Mouse (Mus musculus) left cerebral cortex, adult 8-10 months (tissue): ENCODE measurements at regions not wholly inside any gene's neighbourhood (a gene's known extent, or its start where the extent isn't known, plus 50 kb on each side); places are given as distances from the start of the nearest gene placed in this dataset.

Experiments used
- DNase-seq, 2 experiments: peaks; one replicate each; pipeline ENCODE4 v3.0.0; 2022; ENCODE audit warnings: low spot score in 2 of 2

DNA sequence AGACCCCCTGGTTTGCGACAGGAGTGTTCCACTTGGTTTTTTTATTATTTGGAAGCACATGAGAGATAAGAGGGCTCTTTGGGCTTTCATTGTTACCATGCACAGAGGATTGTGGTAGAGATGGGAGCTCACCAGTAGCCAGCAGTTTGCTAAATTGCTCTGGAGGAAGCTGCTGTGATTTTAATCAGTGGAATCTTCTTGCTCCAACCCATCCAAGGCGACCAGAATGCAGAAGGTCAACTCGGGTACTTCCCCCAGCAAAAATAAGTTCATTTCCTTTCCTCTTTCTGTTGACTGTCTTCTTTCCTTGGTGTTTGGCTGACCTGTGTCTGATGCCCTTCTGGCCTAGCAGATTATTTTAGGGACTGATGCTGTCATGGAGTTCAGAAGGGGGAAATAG is 184.9 kb downstream of the Foxo1 start:
- DNase-seq, result no peak

DNA sequence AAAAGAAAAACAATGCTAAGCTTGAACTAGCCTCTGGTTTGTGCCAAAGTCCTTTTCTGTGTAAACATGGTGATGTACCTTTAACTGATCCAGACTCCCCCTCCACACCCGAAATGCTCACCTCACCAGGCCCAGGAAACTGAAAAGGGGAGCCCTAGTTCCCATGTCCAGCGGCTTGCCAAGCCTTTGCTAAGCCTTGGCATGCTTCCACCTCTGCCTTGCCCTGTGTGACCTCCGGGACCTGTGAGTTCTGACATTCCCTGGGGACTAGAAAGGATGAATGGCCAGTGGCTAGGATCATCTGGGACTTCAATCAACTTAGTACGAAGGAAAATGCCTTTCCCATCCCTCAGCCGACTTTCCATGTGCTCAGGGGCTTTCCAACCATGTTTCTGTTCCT is 184.2 kb downstream of the Foxo1 start:
- DNase-seq, result no peak

DNA sequence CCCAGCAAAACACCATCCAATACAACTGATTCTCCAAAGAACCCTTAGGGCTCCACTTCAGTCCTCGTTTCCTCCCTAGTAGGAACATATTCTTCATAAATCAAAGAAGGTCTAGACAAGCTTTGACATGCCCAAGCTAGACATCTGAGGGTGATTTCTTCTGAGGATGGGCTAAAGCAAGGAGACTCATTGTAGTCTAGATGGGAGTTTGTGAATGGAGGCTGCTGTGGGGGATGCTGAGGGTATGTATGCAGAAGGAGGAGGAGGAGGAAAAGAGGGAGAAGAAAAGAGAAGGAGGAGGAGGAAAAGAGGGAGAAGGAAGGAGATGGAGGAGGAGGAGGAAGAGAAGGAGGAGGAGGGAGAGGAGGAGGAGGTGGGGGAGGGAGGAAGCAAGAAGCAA is 178.9 kb downstream of the Foxo1 start:
- no peak for DNase-seq

DNA sequence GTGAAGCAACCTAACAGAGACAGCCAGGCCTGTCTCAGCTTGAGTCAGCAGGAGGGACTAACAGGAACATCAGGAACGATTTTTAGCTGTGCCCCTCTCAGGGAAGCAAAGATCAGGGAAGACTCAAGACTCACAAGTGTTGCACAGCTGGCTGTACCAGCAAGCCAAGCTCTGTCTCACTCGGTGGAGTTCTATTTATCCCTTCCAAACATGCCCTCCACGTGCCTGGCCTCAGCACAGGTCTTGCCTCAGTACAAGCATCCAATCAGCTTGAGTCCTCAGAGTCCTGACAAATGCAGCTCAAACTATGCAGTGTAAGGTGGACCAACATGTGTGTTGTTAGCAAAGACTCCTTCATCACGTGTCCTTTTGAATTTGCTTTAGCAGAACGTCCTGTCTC is 178.4 kb downstream of the Foxo1 start:
- no peak for DNase-seq

DNA sequence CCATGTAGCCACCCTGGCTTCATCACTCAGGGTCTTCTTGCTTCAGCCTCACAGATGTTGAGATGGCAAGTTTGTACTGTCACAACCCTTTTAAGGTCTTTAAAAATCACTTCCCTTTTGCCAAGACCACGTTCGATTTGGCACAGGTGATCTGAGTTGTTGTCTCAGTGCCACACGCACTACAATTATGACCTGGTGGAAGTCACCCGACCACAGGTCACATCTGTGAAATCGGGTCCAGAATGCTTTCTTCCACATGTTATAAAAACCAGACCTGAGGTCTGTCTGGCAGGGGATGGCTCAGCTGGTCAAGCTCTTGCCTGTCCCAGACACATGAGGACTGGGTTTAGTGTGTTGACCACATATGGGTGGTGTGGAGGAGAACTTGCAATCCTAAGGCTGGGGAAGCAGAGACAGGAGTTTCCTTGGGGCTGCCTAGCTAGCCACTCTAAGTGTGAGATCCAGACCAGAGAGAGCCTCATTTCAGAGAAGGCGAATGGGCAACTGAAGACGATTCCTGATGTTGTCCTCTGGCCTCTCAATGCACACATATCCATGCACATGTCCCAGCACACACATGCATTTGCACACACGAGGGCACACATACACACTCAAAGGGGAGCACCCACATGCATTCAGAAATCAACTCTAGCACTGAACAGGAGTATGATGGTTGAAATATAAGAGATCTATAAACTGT is 176.4 kb downstream of the Foxo1 start:
- DNase-seq, result no peak

DNA sequence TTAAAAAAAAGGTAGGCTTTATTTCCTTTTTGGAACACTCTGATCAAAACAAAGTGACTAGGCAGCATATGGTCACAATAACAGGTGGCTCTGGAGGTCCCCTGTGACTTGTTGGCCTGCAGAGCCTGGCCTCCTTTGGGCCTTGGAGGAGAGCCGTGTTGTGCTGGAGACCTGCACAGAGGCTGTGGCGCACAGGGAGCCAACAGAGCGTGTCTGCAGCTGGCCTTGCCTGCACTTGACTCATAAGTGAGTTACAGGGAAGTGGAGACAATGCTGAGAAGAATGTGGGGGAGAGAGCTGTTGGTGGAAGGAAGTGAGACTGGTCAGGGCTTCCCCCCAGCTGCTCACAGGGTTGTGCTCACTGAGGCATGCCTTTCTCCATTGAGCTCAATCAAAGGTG is 175.7 kb downstream of the Foxo1 start:
- no peak for DNase-seq

DNA sequence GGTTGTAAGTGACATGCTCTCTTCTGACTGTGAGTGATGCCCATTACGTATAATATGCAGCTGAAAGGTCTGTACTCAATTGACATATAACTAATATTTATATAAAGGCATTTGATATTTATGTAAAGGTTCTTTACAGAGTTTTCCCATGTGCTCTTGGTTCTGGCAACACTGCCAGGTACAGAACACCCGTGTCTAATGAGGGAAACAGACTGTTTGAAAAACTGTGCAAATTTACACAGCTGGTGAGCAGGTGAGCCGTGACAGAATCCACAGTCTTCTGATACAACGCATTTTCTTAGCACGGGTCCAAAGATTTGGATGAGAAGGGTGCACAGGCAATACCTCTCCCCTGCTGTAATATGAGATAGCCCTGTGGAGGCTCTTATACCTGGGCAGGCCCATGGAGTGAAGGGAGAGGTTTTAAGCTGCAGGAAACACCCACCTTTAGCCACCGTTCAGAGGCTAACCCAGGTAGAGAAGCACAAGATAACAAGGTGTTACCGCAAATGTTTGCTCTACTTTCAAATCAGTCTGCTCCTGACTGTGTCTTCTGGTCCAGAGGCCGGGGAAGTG is 161.0 kb downstream of the Foxo1 start:
- no peak for DNase-seq

DNA sequence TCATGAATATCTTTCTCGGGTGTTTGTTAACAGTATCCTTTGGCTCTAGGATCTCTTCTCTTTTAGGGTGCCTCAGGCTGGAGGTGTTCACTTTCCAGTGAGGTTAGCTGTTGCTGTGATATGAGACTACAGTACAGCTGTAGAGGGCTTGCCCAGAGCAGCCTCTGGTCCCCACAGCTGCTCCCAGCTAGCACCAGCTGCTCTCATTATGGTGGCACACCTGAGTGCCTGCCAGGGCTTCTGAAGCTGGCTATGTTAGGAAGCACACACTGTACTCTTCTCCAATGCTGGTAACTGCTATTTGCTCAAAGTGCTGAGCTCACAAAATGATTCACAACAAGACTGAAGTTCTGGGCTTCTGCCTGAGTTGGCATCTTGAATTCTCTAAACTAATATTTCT is 154.7 kb downstream of the Foxo1 start:
- DNase-seq, result no peak

DNA sequence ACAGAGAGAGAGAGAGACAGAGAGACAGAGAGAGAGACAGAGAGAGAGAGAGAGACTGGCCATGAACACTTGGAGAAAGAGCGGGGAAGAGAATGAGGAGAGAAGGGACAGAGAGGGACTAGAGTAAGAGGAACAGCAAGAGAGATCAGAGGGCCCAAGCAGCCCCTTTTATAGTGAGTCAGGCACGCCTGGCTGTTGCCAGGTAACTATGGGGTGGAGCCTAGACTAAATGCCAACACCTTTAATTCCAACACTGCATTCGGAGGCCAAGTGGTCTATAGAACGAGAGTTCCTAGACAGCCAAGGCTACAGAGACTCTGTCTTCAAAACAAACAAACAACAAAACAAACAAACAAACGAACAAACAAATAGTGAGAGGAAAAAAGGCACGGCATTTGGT is 148.1 kb downstream of the Foxo1 start:
- DNase-seq, result no peak

DNA sequence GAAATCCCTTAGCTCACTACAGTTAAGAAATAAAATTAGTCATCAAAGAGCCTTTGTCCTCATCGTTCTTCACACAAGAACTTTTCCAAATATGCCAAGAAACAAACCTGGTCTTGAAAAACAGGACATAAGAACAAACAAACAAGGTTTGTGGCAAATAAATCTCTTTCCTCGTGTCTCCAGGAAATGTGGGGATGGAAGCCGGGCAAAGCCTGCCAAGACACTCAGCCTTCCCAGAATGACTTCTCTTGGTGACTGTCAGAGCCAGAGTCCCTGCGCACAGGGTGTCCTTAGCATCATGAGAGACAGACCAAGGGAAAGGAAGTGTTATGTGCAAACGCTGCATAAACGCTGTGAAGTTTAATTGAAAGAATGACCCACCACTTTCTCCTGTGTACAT is 147.2 kb downstream of the Foxo1 start:
- no peak for DNase-seq

DNA sequence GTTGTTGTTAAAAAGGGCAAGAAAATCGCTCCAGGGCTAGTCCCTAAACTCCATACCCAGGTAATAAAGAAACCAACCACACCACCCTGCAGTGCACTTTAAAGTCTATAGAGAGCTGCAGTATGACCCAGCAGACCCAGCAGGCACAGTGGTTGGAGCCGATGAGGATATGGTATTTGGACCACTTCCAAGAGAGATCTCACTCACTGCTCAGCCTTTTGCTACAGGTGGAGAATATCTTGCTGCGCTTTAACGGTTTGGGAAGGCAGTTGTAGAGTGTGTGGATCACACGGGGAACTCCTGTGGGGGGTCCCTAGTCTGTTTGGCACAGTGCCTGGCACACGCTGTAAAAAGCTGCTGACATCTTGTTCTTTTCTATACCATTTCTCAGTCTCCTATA is 145.9 kb downstream of the Foxo1 start:
- DNase-seq, result no peak

DNA sequence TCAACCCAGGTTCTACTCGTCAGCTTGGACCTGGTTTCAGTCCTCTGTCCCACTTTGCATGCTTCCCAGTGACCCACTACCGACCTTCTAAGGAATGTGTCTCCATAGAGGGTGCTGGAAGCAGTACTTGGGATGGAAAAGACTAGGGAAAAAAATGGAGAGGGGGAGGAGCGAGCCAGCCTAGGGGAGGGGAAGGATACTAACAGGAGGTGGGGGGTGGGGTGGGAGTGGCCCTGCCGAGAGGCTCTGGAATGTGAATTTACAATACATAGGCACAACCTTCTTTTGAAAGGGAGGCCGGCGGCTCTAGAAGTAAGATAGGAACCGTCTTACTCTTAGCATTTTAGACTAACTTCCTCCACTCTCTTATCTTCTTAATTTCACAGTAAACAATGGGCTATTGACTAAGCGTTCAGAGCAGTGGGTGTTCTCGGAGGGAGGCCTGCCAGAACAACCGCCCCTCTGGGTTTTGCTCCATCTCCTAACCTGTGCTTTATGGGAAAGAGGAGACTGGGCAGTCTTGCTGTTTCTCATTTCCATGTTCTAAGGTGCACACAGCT is 145.1 kb downstream of the Foxo1 start:
- DNase-seq, result no peak

DNA sequence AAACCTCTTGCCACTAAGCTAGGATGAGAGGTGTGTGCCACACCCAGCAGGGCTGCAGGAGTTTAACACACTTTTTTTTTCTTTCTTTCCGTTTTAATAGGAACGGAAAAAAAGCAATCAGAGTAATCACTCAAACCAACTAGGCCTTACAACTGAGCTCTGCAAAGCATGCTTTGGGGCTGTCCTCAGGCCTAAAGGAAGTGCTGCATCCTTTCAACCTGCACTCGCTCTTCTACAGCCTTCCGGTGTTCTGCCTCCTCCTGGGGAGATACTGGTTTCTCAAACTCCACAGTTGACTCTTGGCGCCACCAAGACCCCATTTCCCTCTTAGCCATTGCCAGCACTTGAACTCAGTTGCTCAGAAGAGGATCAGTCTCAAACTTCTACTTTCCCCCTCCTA is 143.2 kb downstream of the Foxo1 start:
- DNase-seq, result no peak

DNA sequence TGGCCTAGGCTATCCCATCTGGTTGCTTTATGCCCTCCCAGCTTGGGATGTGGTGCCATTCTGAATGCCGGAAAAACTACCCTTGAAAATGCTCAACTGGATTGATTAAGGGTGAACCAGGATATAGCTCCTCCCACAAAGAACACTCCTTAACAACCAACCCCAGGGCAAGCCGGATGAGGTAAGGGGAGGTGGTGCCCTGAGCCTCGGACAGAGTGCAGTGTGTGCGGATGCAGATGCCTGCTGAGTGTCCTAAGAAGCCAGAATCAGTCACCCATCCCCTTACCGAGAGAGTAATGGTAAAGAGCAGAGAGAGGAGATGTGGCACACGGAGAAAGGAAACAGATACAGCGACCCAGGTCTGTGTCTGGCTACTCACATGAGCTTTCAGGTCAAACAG is 141.3 kb downstream of the Foxo1 start:
- no peak for DNase-seq

DNA sequence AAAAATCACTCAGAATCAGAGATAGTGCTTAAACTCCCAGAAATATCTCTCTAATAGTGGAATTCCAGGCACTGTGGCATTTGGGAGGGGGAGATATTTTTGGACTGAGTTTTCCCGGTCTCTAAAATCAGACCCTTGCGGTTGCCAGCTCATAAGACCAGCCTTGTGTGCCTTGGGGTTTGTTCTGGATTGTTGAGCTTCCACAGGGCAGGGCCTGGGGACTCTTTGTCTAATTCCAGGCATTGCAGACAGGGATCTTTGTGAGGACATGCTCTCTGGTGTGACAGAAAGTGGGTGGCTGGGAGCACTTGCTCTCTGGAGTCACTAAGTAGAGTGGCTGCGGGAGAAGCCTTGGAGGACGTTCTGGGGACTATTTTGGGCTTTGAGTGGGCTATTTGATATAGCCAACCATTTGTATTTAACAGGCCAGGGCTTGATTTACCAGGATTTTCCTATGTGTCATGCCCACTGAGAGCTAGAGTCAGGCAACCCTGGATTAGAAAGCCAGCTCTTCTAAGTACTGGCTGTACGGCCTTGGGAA is 138.7 kb downstream of the Foxo1 start:
- DNase-seq, result no peak

DNA sequence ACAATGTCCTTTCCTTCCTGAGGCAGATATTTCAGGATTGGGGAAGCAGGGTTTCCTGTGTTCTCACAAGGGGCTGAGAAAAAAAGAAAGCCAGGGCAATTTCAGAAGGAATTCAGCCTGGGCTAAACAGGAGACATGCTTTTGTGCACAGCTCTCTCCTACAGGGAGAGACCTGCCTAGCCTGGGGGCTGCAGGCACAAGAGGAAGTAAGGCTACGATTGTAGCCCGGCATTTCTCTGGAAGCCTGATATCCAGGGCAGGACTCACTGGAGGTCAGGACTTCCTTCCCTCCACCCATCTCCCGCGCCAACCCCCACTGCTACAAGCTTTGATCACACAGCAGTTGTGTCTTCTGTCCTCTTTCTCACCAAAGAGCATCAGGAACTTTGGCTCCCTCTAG is 136.5 kb downstream of the Foxo1 start:
- no peak for DNase-seq

DNA sequence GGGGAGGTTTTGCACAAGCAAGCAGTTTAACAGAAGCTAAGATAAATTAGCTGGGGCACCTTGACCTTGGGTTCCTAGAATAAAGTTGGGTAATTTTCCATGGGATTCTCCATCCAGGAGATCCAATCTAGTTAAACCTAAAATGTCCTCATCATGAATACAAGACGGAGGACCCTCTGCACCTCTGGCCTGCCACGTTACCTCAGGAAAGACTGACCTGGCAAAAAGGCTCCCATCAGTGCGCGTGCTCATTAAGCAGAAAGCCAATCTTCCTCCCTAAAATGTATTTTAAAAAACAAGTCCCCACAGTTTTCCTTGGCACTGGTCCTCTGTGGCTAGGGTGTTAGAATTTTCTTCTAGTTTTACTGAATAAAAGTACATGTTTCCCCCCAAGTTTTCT is 134.9 kb downstream of the Foxo1 start:
- no peak for DNase-seq
